25 mouse cellular contexts compared by ENCODE assay signal in genomic region chr10:90190366-90190765, GRCm38 (mm10).
DNase-seq lines count a peak whose midpoint lies in the region; ATAC-seq and TF ChIP-seq lines count a peak whose summit lies in the region.
"Had no signal": no experiment of that assay in that cellular context is flagged by ENCODE, and none has a peak within 500 bp of the region (broad histone marks: within the 10 kb centered on the region; RNA-seq: fewer than 3 reads in every experiment).

No protein-coding gene starts in this region.

- H3K27ac ChIP-seq in hindbrain, postnatal 0 days, result no peak overlapping the region
- no peak overlapping the region for H3K27ac ChIP-seq in hindbrain, embryonic 13.5 days
- H3K27ac ChIP-seq: heart, embryonic 10.5 days; heart, embryonic 15.5 days; hindbrain, embryonic 12.5 days; liver, embryonic 12.5 days; midbrain, embryonic 12.5 days; neural tube, embryonic 15.5 days; stomach, embryonic 15.5 days had no signal

- TF ChIP-seq POLR2A in brain, embryonic 14.5 days (IDR thresholded peaks at IDR 0.05; ENCODE audit: borderline replicate concordance, extremely low read depth, insufficient read depth, insufficient read length, poor library complexity, severe bottlenecking), result no peak

- no peak overlapping the region for H3K4me2 ChIP-seq in hindbrain, postnatal 0 days (ENCODE audit: low read depth, low read length)
- H3K4me2 ChIP-seq in hindbrain, embryonic 13.5 days, result no peak overlapping the region
- H3K4me2 ChIP-seq: heart, embryonic 15.5 days; hindbrain, embryonic 12.5 days; liver, embryonic 12.5 days; midbrain, embryonic 12.5 days; neural tube, embryonic 15.5 days; stomach, embryonic 15.5 days had no signal

- WGBS in hindbrain, postnatal 0 days, result 30% methylated on average over 5 of the region's 5 CpGs
- 54% methylated on average over 5 of the region's 5 CpGs for WGBS in hindbrain, embryonic 13.5 days

- DNase-seq in hindbrain, postnatal 0 days (ENCODE audit: low spot score), result peak; percentile 19
- peak; percentile 51 for DNase-seq in brain, embryonic 14.5 days (ENCODE audit: low read depth)
- peak; percentile 65 for DNase-seq in cerebellum, adult 9-10 months
- peak; percentile 26 to 47 for DNase-seq in cerebellum, postnatal 36 days
- no peak for DNase-seq in adrenal gland, postnatal 25 days
- DNase-seq: adrenal gland, postnatal 36 days; B cell, adult 2 months; gastrocnemius, postnatal 25 days; heart, adult 11 months; heart, postnatal 36 days; kidney, adult 9 months; kidney, postnatal 14 days; liver, postnatal 0 days; lung, postnatal 36 days; right cerebral cortex, postnatal 25 days had no signal

- no peak overlapping the region for H3K4me3 ChIP-seq in hindbrain, postnatal 0 days (ENCODE audit: low read length)
- no peak overlapping the region for H3K4me3 ChIP-seq in hindbrain, embryonic 13.5 days
- H3K4me3 ChIP-seq: erythroblast, embryonic 14.5 days; heart, embryonic 10.5 days; heart, embryonic 15.5 days; hindbrain, embryonic 12.5 days; liver, embryonic 12.5 days; midbrain, embryonic 12.5 days; neural tube, embryonic 15.5 days; stomach, embryonic 15.5 days had no signal

- no peaks in the 10 kb centered on the region for H3K36me3 ChIP-seq in hindbrain, postnatal 0 days (ENCODE audit: insufficient read depth, low read length)
- H3K36me3 ChIP-seq in hindbrain, embryonic 13.5 days, result no peaks in the 10 kb centered on the region
- H3K36me3 ChIP-seq: heart, embryonic 10.5 days; heart, embryonic 15.5 days; hindbrain, embryonic 12.5 days; liver, embryonic 12.5 days; midbrain, embryonic 12.5 days; neural tube, embryonic 15.5 days; stomach, embryonic 15.5 days had no signal

- H3K27me3 ChIP-seq in hindbrain, postnatal 0 days (ENCODE audit: insufficient read depth, low read length), result no peaks in the 10 kb centered on the region
- no peaks in the 10 kb centered on the region for H3K27me3 ChIP-seq in hindbrain, embryonic 13.5 days
- H3K27me3 ChIP-seq: heart, embryonic 15.5 days; hindbrain, embryonic 12.5 days; liver, embryonic 12.5 days; midbrain, embryonic 12.5 days; neural tube, embryonic 15.5 days; stomach, embryonic 15.5 days had no signal

- no peaks in the 10 kb centered on the region for H3K9me3 ChIP-seq in hindbrain, postnatal 0 days (ENCODE audit: low read length)
- H3K9me3 ChIP-seq in hindbrain, embryonic 13.5 days, result no peaks in the 10 kb centered on the region
- H3K9me3 ChIP-seq: heart, embryonic 10.5 days; heart, embryonic 15.5 days; hindbrain, embryonic 12.5 days; liver, embryonic 12.5 days; midbrain, embryonic 12.5 days; neural tube, embryonic 15.5 days; stomach, embryonic 15.5 days had no signal

- ATAC-seq in hindbrain, postnatal 0 days, result no peak
- no peak for ATAC-seq in hindbrain, embryonic 13.5 days (ENCODE audit: low FRiP score)
- ATAC-seq: intestine, postnatal 0 days; liver, embryonic 12.5 days; liver, postnatal 0 days had no signal

- no peak for TF ChIP-seq CTCF in hindbrain, postnatal 0 days (IDR thresholded peaks at IDR 0.05; ENCODE audit: low read depth)
- no peak for TF ChIP-seq CTCF in brain, embryonic 14.5 days (IDR thresholded peaks at IDR 0.05; ENCODE audit: borderline replicate concordance, extremely low read depth, insufficient read depth, insufficient read length)

- H3K4me1 ChIP-seq in hindbrain, postnatal 0 days (ENCODE audit: insufficient read depth, low read length), result no peaks in the 10 kb centered on the region
- H3K4me1 ChIP-seq in hindbrain, embryonic 13.5 days (replicated peaks), result 0 out of 2 replicates have a peak, but pooled peaks cover 3% of the 10 kb centered on the region
- H3K4me1 ChIP-seq: heart, embryonic 10.5 days; heart, embryonic 15.5 days; hindbrain, embryonic 12.5 days; liver, embryonic 12.5 days; stomach, embryonic 15.5 days had no signal

- no peak overlapping the region for H3K9ac ChIP-seq in hindbrain, postnatal 0 days (replicated peaks; ENCODE audit: low read length)
- H3K9ac ChIP-seq in hindbrain, embryonic 13.5 days, result no peak overlapping the region
- H3K9ac ChIP-seq: heart, embryonic 15.5 days; hindbrain, embryonic 12.5 days; liver, embryonic 12.5 days; liver, postnatal 0 days; midbrain, embryonic 12.5 days; neural tube, embryonic 15.5 days; stomach, embryonic 15.5 days had no signal
